Mouse (Mus musculus) hindbrain, embryonic 16.5 days (tissue): ENCODE measurements around the gene Nucb2. TPM values are rescaled to one million over a fixed set of nuclear protein-coding genes. Genes with fewer than 3 reads are reported as not detected.

Experiments
- ATAC-seq: fragments of 200-750 bp; cut with Nextera tagmentation; 2 replicates; pipeline ENCODE4 v1.8.0; 2017; ENCODE audit warnings: moderate TSS enrichment, moderate library complexity
- H3K27ac ChIP-seq: fragments of 300-500 bp; sonication (generic); 2 replicates; pipeline ENCODE4 v1.5.1; 2014; ENCODE audit warnings: low read depth, mild to moderate bottlenecking, control low read depth, low read length, moderate library complexity
- H3K27me3 ChIP-seq: fragments of 300-500 bp; sonication (generic); replicated peaks from 2 replicates; pipeline ENCODE4 v1.6.1; 2014; ENCODE audit warnings: low read length; ENCODE audit not compliant: control insufficient read depth, insufficient read depth
- H3K36me3 ChIP-seq: fragments of 300-500 bp; sonication (generic); 2 replicates; pipeline ENCODE4 v1.6.1; 2014; ENCODE audit warnings: mild to moderate bottlenecking, low read length, moderate library complexity, mixed read lengths; ENCODE audit not compliant: control insufficient read depth, insufficient read depth
- H3K4me1 ChIP-seq: fragments of 300-500 bp; sonication (generic); 2 replicates; pipeline ENCODE4 v1.6.1; 2014; ENCODE audit warnings: low read depth, low read length; ENCODE audit not compliant: control insufficient read depth, insufficient read depth
- H3K4me2 ChIP-seq: fragments of 300-500 bp; sonication (generic); 2 replicates; pipeline ENCODE4 v1.6.1; 2014; ENCODE audit warnings: mild to moderate bottlenecking, low read length, control low read depth, moderate library complexity
- H3K4me3 ChIP-seq: fragments of 300-500 bp; sonication (generic); 2 replicates; pipeline ENCODE4 v1.5.1; 2014; ENCODE audit warnings: mild to moderate bottlenecking, low read length, control low read depth, moderate library complexity
- H3K9ac ChIP-seq: fragments of 300-500 bp; sonication (generic); 2 replicates; pipeline ENCODE4 v1.6.1; 2014; ENCODE audit warnings: low read depth, mild to moderate bottlenecking, control low read depth, low read length, moderate library complexity
- H3K9me3 ChIP-seq: fragments of 300-500 bp; sonication (generic); 2 replicates; pipeline ENCODE4 v1.6.1; 2014; ENCODE audit warnings: mild to moderate bottlenecking, low read length, moderate library complexity; ENCODE audit not compliant: control insufficient read depth
- WGBS: fragments of 180-500 bp; shearing (Covaris S2); extraction: QIAGEN DNeasy Blood & Tissue Kit; methylation state at CpG from one replicate; pipeline ENCODE4 v1.1.7; 2014; 5-methylcytosine and 5-hydroxymethylcytosine counted together
- polyA plus RNA-seq: library from polyadenylated mRNA; unstranded; fragments of >200 nt; fragmentation: Nextera tagmentation; extraction: Ambion mirVana; gene quantifications from 2 replicates; pipeline ENCODE4 v1.2.1, GENCODE M21; 2015

Gene Nucb2
- polyA plus RNA-seq, 1 experiment from 2014 or later = 29.2 TPM

DNA sequence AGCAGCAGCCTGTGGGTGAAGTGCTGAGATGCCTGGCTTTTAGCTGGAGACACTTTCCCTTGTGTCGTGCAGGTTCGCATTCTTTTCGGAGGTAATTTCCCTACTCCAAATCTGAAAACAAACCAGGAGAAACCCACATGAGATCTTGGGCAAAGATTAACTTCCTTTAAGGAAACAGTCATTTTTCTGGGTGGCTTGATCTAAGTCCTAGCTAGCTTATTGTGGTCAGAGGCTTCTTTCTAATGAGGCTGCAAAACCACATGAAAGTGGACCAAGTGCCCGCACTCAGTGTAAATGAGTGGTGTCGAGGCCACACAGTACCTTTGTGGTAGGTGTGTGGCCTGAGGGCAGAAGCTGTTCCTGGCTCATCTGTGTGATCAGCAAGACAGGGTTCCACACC, 20.0 kb upstream of the Nucb2 start:
- H3K27ac ChIP-seq = no peak overlapping the region
- no peaks in the 10 kb centered on the region for H3K4me1 ChIP-seq
- 94% methylated on average over 5 of the region's 5 CpGs for WGBS
- no peak overlapping the region for H3K9ac ChIP-seq
- no peaks in the 10 kb centered on the region for H3K36me3 ChIP-seq
- no peak for ATAC-seq
- H3K4me2 ChIP-seq = no peak overlapping the region
- H3K9me3 ChIP-seq = no peaks in the 10 kb centered on the region
- no peaks in the 10 kb centered on the region for H3K27me3 ChIP-seq
- H3K4me3 ChIP-seq = no peak overlapping the region

DNA sequence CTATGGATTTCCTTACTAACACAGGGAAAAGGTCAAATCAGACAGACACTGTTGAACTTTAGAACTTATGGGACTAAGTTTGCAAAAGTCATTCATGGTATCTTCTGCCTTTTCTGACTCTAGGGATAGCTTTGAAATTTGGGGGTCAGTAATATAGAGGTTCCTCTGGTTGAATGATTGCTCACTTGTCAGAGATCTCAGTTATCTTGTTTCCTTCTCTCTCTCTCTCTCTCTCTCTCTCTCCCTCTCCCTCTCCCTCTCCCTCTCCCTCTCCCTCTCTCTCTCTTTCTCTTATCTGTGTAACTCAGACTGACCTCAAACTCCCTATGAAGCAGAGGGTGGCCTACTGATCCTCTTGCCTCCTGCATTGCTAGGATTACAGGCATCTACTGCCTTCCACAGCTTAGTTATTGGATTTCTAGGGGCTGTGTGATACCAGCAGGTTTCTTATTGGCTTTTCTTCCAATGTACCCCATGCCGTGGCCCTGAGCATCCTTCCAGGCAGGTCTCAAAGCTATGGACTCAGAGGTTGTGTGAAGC, 19.0 kb upstream of the Nucb2 start:
- Histone ChIP-seq H3K4me3 (no peak overlapping the region), H3K27ac (no peak overlapping the region), H3K27me3 (no peaks in the 10 kb centered on the region), H3K4me2 (no peak overlapping the region), H3K36me3 (no peaks in the 10 kb centered on the region), H3K9ac (no peak overlapping the region), H3K9me3 (no peaks in the 10 kb centered on the region), H3K4me1 (no peaks in the 10 kb centered on the region)
- 82% methylated on average over 1 of the region's 1 CpGs for WGBS
- no peak for ATAC-seq

DNA sequence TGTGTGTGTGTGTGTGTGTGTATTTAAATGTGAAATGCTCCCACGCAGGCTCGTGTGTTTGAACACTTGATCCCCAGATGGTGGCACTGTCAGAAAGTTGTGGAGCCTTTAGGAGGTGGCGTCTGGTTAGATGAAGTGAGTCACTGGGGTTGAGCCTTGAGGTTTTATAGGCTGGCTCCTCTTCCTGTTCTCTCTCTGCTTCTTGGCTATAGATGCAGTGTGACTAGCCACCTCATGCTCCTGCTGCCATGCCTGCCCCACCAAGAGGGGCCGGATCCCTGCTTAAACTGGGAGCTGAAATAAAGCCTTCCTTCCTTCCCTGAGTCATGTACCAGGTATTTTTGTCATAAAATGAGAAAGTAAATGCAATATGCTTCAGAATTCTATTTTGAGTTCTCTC, 13.1 kb upstream of the Nucb2 start:
- Histone ChIP-seq H3K4me3 (no peak overlapping the region), H3K4me1 (no peaks in the 10 kb centered on the region), H3K4me2 (no peak overlapping the region), H3K27ac (no peak overlapping the region), H3K9ac (no peak overlapping the region), H3K27me3 (no peaks in the 10 kb centered on the region), H3K9me3 (peaks cover 2% of the 10 kb centered on the region; the same call in 1 of the 2 replicates), H3K36me3 (no peaks in the 10 kb centered on the region)
- WGBS = 74% methylated on average over 4 of the region's 4 CpGs
- no peak for ATAC-seq

DNA sequence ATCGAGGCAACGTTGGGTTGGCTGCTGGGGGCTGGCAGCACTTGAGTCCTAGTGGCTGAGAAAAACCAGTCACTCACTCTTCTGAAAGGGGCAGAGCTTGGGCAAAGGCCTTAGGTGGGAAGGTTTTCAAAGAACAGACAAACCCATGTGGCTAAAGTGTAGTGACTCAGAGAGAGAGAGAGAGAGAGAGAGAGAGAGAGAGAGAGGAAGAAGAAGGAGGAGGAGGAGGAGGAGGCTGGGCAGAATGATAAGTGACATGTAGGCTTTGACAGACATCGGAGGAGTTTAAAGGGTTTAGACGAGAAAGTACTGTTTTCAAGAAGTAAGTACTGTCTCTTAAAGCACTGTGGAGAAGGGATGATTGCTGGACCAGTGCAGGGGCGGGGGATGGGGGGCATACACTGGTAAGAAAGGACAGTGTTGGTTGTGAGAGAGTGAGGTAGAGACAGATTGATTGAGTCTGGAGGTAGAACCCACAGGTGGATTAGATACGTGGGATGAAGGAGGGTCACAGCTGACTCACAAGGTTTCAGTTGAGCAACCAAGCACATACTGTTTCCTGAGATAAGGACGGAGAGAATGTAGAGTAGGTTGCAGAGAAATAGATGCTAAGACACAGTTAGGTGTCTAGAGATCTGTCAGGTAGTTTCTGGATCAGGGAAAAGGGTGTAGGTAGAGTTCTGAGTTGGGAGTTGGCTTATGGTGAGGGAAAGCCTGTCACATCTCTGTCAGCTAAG, 10.7 kb upstream of the Nucb2 start:
- no peak overlapping the region for H3K4me2 ChIP-seq
- no peak for ATAC-seq
- no peak overlapping the region for H3K9ac ChIP-seq
- WGBS = 88% methylated on average over 7 of the region's 7 CpGs
- H3K36me3 ChIP-seq = no peaks in the 10 kb centered on the region
- peaks cover 4% of the 10 kb centered on the region; the same call in 1 of the 2 replicates for H3K9me3 ChIP-seq
- H3K27ac ChIP-seq = no peak overlapping the region
- no peaks in the 10 kb centered on the region for H3K27me3 ChIP-seq
- H3K4me1 ChIP-seq = no peaks in the 10 kb centered on the region
- H3K4me3 ChIP-seq = no peak overlapping the region

DNA sequence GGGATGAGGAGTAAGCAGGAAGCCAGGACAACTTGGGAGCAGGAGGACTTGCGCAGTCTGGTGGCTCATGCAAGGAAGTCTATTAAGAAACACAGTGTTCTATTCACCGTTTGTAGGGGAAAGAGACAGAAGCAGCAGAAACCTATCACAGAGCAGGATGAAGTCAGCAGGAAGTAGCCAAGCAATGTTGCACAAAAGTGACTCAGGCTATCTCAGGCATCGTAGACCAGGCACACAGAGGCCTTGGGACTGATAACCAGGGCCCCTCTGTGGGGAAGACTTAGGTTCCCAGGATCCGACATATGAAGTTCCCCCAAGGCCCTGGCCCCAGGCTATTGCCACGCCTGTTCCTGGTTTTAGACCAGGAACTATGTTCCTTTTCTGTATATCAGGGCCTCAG, 9.6 kb upstream of the Nucb2 start:
- WGBS = 82% methylated on average over 5 of the region's 5 CpGs
- Histone ChIP-seq H3K9me3 (peaks cover 4% of the 10 kb centered on the region; the same call in 1 of the 2 replicates), H3K9ac (no peak overlapping the region), H3K27ac (no peak overlapping the region), H3K4me1 (no peaks in the 10 kb centered on the region), H3K4me3 (no peak overlapping the region), H3K36me3 (no peaks in the 10 kb centered on the region), H3K27me3 (no peaks in the 10 kb centered on the region), H3K4me2 (no peak overlapping the region)
- ATAC-seq = no peak

DNA sequence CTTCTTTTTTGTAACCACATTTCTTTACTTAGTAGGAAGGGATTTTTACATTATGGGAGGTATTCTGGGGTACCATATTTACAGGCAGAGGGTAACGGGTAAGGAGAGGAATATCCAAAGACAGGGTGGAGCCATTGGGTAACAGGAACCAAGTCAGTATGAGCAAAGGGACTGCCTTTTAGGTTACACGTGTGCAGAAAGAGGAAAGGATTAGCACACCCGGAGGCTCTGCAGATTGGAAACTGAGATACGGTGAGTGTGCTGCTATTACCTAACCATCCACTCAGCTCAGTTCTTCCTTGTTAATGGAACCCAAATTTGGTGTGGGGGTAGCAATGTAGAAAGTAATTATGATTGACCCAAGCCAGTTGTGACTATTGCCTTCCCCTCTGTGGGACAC, 7.4 kb upstream of the Nucb2 start:
- WGBS = 93% methylated on average over 4 of the region's 4 CpGs

DNA sequence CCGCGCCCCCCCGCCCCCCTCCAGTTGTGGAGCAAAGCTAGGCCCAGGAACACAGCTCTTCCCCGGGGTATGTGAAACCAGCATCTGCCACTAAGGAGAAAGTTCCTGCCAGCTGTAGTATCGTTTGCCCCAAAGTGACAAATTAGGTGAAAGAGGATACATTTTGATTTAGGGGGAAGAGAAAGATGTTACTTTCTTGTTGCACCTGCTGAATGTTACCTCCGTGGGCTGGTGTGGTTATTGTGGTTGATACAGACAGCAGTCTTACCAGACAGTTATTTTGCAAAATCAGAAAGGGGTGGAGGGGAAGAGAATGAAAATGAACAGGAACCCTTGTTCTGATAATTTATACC, 625 bp downstream of the Nucb2 start:
- H3K4me3 ChIP-seq = peak overlapping the region; percentile 75
- peaks cover 11% of the 10 kb centered on the region; the same call in 1 of the 2 replicates for H3K4me1 ChIP-seq
- no peak for ATAC-seq
- no peaks in the 10 kb centered on the region for H3K27me3 ChIP-seq
- 4% methylated on average over 6 of the region's 6 CpGs for WGBS
- H3K27ac ChIP-seq = peak overlapping the region; percentile 85
- no peaks in the 10 kb centered on the region for H3K36me3 ChIP-seq
- H3K9me3 ChIP-seq = no peaks in the 10 kb centered on the region
- H3K4me2 ChIP-seq = peak overlapping the region; percentile 65
- H3K9ac ChIP-seq = peak overlapping the region; percentile 87

More for the DNA sequence above, 7.4 kb upstream of the Nucb2 start:
- Histone ChIP-seq H3K36me3 (no peaks in the 10 kb centered on the region), H3K4me2 (no peak overlapping the region), H3K9me3 (peaks cover 4% of the 10 kb centered on the region; the same call in 1 of the 2 replicates), H3K9ac (no peak overlapping the region), H3K27me3 (no peaks in the 10 kb centered on the region), H3K4me3 (no peak overlapping the region), H3K4me1 (no peaks in the 10 kb centered on the region), H3K27ac (no peak overlapping the region)
- no peak for ATAC-seq

DNA sequence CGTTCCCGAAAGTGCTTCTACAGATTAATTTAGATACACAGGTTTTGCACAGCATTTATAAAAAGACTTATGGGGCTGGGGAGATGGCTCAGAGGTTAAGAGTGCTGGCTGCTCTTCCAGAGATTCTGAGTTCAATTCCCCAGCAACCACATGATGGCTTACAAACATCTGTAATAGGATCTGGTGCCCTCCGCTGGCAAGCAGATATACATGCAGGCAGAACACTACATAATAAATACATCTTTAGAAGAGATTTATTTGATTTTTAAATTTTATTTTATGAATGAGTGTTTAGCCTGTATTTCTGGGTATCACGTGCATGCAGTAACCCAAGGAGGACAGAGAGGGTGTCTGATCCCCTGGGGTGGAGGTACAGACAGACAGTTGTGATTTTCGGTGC, 9.9 kb downstream of the Nucb2 start:
- 83% methylated on average over 5 of the region's 5 CpGs for WGBS

DNA sequence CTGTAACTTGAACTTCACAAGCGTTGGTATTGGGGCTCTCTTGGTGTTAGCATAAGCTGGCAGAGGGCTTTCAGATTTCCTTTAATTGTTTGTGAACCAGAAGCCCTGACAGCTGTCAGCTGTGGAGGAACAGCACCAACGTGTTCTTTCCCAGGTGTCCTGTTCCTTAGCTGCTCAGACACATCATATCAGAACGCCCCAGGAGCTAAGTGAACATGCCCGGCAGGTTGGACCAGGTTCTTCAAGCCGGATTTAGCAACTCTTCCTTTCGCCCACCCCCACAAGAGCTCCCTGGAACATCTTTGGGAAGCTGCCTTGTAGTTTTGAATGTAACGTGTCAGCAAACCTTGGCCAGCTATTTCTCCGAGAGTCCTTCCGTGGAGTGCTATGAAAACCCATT, 10.4 kb downstream of the Nucb2 start:
- Histone ChIP-seq H3K27ac (no peak overlapping the region), H3K4me2 (no peak overlapping the region), H3K4me1 (peaks cover 3% of the 10 kb centered on the region), H3K9me3 (no peaks in the 10 kb centered on the region), H3K36me3 (no peaks in the 10 kb centered on the region), H3K27me3 (no peaks in the 10 kb centered on the region), H3K9ac (no peak overlapping the region), H3K4me3 (no peak overlapping the region)
- no peak for ATAC-seq
- 88% methylated on average over 9 of the region's 9 CpGs for WGBS

More for the DNA sequence above, 9.9 kb downstream of the Nucb2 start:
- Histone ChIP-seq H3K27ac (no peak overlapping the region), H3K36me3 (no peaks in the 10 kb centered on the region), H3K4me3 (no peak overlapping the region), H3K4me1 (peaks cover 3% of the 10 kb centered on the region), H3K9me3 (no peaks in the 10 kb centered on the region), H3K9ac (no peak overlapping the region), H3K4me2 (no peak overlapping the region), H3K27me3 (no peaks in the 10 kb centered on the region)
- no peak for ATAC-seq
